Mouse (Mus musculus) liver, embryonic 13.5 days (tissue): ENCODE data around the gene Sec31a. TPM values are rescaled to one million over a fixed set of nuclear protein-coding genes. Genes with fewer than 3 reads are reported as not detected.
A peak's percentile ranks its signal among the peaks of the same experiment; 100 is the strongest.

ENCODE experiments used
- ATAC-seq: fragments of 200-750 bp; cut with Nextera tagmentation; 2 replicates; pipeline ENCODE4 v1.8.0; 2017; ENCODE audit warnings: low read depth, mild to moderate bottlenecking, moderate number of reproducible peaks, moderate library complexity
- DNase-seq: peaks from one replicate; pipeline ENCODE4 v3.0.0; 2022
- H3K27ac ChIP-seq: fragments of 300-500 bp; sonication (generic); 2 replicates; pipeline ENCODE4 v1.5.1; 2015; ENCODE audit warnings: moderate library complexity, mild to moderate bottlenecking, inconsistent platforms
- H3K27me3 ChIP-seq: fragments of 300-500 bp; sonication (generic); 2 replicates; pipeline ENCODE4 v1.6.1; 2015; ENCODE audit warnings: mild to moderate bottlenecking, inconsistent platforms
- H3K36me3 ChIP-seq: fragments of 300-500 bp; sonication (generic); 2 replicates; pipeline ENCODE4 v1.6.1; 2015; ENCODE audit warnings: mild to moderate bottlenecking, inconsistent platforms
- H3K4me1 ChIP-seq: fragments of 300-500 bp; sonication (generic); replicated peaks from 2 replicates; pipeline ENCODE4 v1.6.1; 2015; ENCODE audit warnings: inconsistent platforms
- H3K4me2 ChIP-seq: fragments of 300-500 bp; sonication (generic); 2 replicates; pipeline ENCODE4 v1.6.1; 2015; ENCODE audit warnings: inconsistent platforms, mild to moderate bottlenecking, moderate library complexity
- H3K4me3 ChIP-seq: fragments of 300-500 bp; sonication (generic); replicated peaks from 2 replicates; pipeline ENCODE4 v1.5.1; 2015; ENCODE audit warnings: mild to moderate bottlenecking, inconsistent platforms
- H3K9ac ChIP-seq: fragments of 300-500 bp; sonication (generic); 2 replicates; pipeline ENCODE4 v1.6.1; 2015; ENCODE audit warnings: mild to moderate bottlenecking, inconsistent platforms
- H3K9me3 ChIP-seq: fragments of 300-500 bp; sonication (generic); replicated peaks from 2 replicates; pipeline ENCODE4 v1.6.1; 2016; ENCODE audit warnings: inconsistent platforms
- whole genome bisulfite sequencing: fragments of 180-500 bp; shearing (Covaris S2); methylation state at CpG from one replicate; pipeline ENCODE4 v1.1.7; 2015; ENCODE audit not compliant: insufficient replicate concordance; 5-methylcytosine and 5-hydroxymethylcytosine counted together
- polyA plus RNA-seq: library from polyadenylated mRNA; unstranded; fragments of >200 nt; fragmentation: Nextera tagmentation; extraction: Ambion mirVana; gene quantifications from 2 replicates; pipeline ENCODE4 v1.2.1, GENCODE M21; 2015

Sec31a gene
- polyA plus RNA-seq, result 49.7 and 60.4 TPM in 2 replicates

- H3K36me3 ChIP-seq, result peaks cover 27% of the 10 kb centered on the region
- H3K27ac ChIP-seq, result peak within 1 kb of the TSS; percentile 92
- peak within 1 kb of the TSS; percentile 93 for H3K4me3 ChIP-seq
- no peaks in the 10 kb centered on the region for H3K27me3 ChIP-seq
- peak within 1 kb of the TSS; percentile 88 for H3K4me2 ChIP-seq
- peaks cover 58% of the 10 kb centered on the region for H3K4me1 ChIP-seq
- under 1% methylated on average over 80 of the region's 82 CpGs for WGBS
- DNase-seq, result peak; percentile 96
- ATAC-seq, result peak; percentile 97
- peak within 1 kb of the TSS; percentile 84 for H3K9ac ChIP-seq
- H3K9me3 ChIP-seq, result no peaks in the 10 kb centered on the region
Measured at GRCm38 (mm10) chr5:100415761-100416590, at the start of gene Sec31a. Gene Sec31a (minus strand): TSS chr5:100416234.

- Histone ChIP-seq H3K9me3 (no peaks in the 10 kb centered on the region), H3K27me3 (no peaks in the 10 kb centered on the region), H3K4me1 (peaks cover 22% of the 10 kb centered on the region), H3K4me2 (no peak overlapping the region), H3K9ac (no peak overlapping the region), H3K27ac (no peak overlapping the region), H3K4me3 (no peak overlapping the region), H3K36me3 (peaks cover 68% of the 10 kb centered on the region)
- ATAC-seq (peak; percentile 44), DNase-seq (no peak)
- WGBS, result 61% methylated on average over 2 of the region's 2 CpGs
Measured at GRCm38 (mm10) chr5:100462374-100462773, 46.3 kb upstream of the Sec31a start.

DNA sequence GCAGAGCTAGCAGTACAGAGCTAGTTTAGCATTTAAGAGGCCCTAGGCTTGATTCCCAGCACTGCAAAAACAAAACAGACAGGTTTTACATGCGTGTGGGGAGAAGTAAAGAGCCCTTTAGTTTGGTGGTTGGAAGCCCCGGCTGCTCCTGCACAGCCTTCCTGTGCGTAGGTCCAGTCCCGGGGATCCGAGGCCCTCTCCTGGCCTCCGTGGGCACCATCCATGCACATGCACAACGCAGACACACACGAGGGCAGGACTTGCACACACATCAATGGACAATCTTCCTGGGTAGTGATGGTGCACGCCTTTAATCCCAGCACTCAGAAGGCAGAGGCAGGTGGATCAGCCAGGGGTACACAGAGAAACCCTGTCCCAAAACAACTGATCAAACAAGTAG, 45.5 kb upstream of the Sec31a start:
- no peaks in the 10 kb centered on the region for H3K9me3 ChIP-seq
- no peak for ATAC-seq
- H3K4me1 ChIP-seq, result peaks cover 13% of the 10 kb centered on the region
- no peak overlapping the region for H3K9ac ChIP-seq
- H3K4me2 ChIP-seq, result no peak overlapping the region
- H3K36me3 ChIP-seq, result peaks cover 70% of the 10 kb centered on the region
- DNase-seq, result no peak
- H3K4me3 ChIP-seq, result no peak overlapping the region
- H3K27me3 ChIP-seq, result no peaks in the 10 kb centered on the region
- WGBS, result 90% methylated on average over 9 of the region's 9 CpGs
- H3K27ac ChIP-seq, result no peak overlapping the region

DNA sequence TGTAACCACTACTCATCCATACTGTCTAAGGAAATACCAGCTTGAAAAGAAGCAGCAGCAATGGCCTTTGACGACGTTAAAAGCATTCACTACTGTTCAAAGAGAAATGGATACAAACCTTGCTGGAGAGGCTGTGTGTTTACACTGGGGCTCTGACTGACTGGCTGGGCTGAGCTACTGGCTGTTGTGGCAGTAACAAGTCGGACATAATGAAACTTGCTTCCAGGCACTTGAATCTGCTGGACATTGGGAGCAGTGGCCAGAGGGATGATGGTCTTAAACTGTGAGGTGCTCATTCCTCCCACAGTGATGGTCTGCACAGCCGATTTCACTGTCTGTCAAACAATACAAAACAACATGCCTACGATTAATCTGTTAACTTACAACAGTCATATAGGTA, 43.4 kb upstream of the Sec31a start:
- no peak for ATAC-seq
- 90% methylated on average over 5 of the region's 5 CpGs for WGBS
- Histone ChIP-seq H3K4me2 (no peak overlapping the region), H3K4me1 (peaks cover 8% of the 10 kb centered on the region), H3K9me3 (no peaks in the 10 kb centered on the region), H3K9ac (no peak overlapping the region), H3K27me3 (no peaks in the 10 kb centered on the region), H3K4me3 (no peak overlapping the region), H3K27ac (no peak overlapping the region), H3K36me3 (peaks cover 76% of the 10 kb centered on the region)
- DNase-seq, result no peak

- no peaks in the 10 kb centered on the region for H3K4me1 ChIP-seq
Measured at GRCm38 (mm10) chr5:100451871-100452270, 35.8 kb upstream of the Sec31a start.

GRCm38 (mm10) chr5:100438796-100439195, 22.8 kb upstream of the Sec31a start:
- ATAC-seq (no peak), DNase-seq (no peak)
- no peak overlapping the region for H3K4me3 ChIP-seq
- H3K27ac ChIP-seq, result no peak overlapping the region
- H3K27me3 ChIP-seq, result no peaks in the 10 kb centered on the region
- no peak overlapping the region for H3K9ac ChIP-seq
- no peaks in the 10 kb centered on the region for H3K9me3 ChIP-seq
- no peaks in the 10 kb centered on the region; the same call in 1 of the 2 replicates for H3K4me1 ChIP-seq
- WGBS, result 97% methylated on average over 14 of the region's 14 CpGs
- no peak overlapping the region for H3K4me2 ChIP-seq
- H3K36me3 ChIP-seq, result peaks cover 52% of the 10 kb centered on the region

More at GRCm38 (mm10) chr5:100451871-100452270, 35.8 kb upstream of the Sec31a start:
- Histone ChIP-seq H3K27me3 (no peaks in the 10 kb centered on the region), H3K4me3 (no peak overlapping the region), H3K9ac (no peak overlapping the region), H3K4me2 (no peak overlapping the region), H3K9me3 (no peaks in the 10 kb centered on the region), H3K27ac (no peak overlapping the region), H3K36me3 (peaks cover 98% of the 10 kb centered on the region)
- 83% methylated on average over 2 of the region's 2 CpGs for WGBS
- DNase-seq, result no peak
- no peak for ATAC-seq

DNA sequence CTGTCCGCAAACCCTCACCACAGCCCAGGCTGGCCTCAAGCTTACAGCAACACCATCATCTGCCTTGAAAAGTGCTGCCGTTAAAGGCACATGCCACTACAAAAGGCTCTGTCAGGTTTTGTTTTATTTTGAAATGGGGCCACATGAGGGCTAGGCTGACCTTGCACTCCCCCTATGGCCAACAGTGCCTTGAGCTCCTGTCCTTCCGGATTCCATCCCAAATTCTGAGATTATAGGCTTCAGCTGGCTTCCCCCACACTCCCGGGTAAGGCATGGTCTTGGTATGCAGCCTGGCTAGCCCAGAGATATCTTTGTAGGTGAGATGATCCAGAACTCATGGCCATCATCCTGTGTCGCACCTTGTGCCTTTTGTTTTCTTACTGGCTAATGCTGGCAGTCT, 21.9 kb upstream of the Sec31a start:
- Histone ChIP-seq H3K4me1 (no peaks in the 10 kb centered on the region; the same call in 1 of the 2 replicates), H3K27me3 (no peaks in the 10 kb centered on the region), H3K27ac (no peak overlapping the region), H3K4me2 (no peak overlapping the region), H3K4me3 (no peak overlapping the region), H3K9ac (no peak overlapping the region), H3K9me3 (no peaks in the 10 kb centered on the region), H3K36me3 (peaks cover 46% of the 10 kb centered on the region)
- ATAC-seq (no peak), DNase-seq (no peak)
- 94% methylated on average over 5 of the region's 5 CpGs for WGBS

GRCm38 (mm10) chr5:100437086-100437485, 21.1 kb upstream of the Sec31a start:
- Histone ChIP-seq H3K4me1 (no peaks in the 10 kb centered on the region; the same call in 1 of the 2 replicates), H3K4me3 (no peak overlapping the region), H3K4me2 (no peak overlapping the region), H3K9ac (no peak overlapping the region), H3K9me3 (no peaks in the 10 kb centered on the region), H3K36me3 (peaks cover 44% of the 10 kb centered on the region), H3K27ac (no peak overlapping the region), H3K27me3 (no peaks in the 10 kb centered on the region)
- ATAC-seq, result no peak
- DNase-seq, result no peak
- 89% methylated on average over 4 of the region's 4 CpGs for WGBS

DNA sequence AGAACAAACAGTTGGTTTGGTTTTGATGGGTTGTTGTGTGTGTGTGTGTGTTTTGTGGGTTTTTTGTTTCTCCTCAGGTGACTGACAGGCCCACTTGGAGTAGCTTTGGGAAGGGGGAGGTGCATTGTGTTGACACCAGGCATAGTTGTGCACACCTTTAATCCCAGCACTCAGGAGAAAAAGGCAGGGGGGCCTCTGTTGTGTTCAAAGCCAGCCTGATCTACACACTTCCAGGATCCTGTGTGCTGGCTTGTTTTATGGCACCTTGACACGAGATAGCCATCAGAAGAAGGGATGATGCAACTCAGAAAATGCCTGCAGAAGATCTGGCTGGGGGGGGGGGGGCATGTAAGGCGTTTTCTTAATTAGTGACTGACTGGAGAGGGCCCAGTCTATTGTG, 14.9 kb upstream of the Sec31a start:
- Histone ChIP-seq H3K36me3 (peaks cover 27% of the 10 kb centered on the region), H3K27ac (peak overlapping the region; percentile 74; the same call in 1 of the 2 replicates), H3K4me3 (peak overlapping the region; percentile 69), H3K4me2 (peak overlapping the region; percentile 94), H3K27me3 (no peaks in the 10 kb centered on the region), H3K9me3 (no peaks in the 10 kb centered on the region), H3K4me1 (peaks cover 50% of the 10 kb centered on the region), H3K9ac (peak overlapping the region; percentile 78)
- DNase-seq (no peak), ATAC-seq (no peak)
- 35% methylated on average over 2 of the region's 2 CpGs for WGBS

DNA sequence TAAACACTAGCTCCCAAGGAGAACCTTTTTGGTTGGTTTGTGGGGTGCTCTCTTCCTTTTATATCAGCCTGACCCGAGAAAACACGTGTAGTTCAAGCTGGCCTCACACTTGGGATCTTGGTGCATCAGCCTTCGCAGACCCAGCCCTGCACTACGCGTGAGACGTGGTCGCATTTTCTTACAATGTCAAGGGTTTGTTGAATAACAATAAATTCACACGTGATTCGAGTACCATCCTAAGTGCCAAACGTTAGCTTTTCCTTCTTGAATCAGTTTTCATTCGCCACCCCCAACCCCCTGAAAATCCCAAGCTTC, 14.0 kb upstream of the Sec31a start:
- peak overlapping the region; percentile 94 for H3K4me2 ChIP-seq
- peaks cover 59% of the 10 kb centered on the region for H3K4me1 ChIP-seq
- DNase-seq (no peak), ATAC-seq (peak; percentile 1; the same call in 1 of the 2 replicates)
- H3K4me3 ChIP-seq, result peak overlapping the region; percentile 69
- no peaks in the 10 kb centered on the region for H3K9me3 ChIP-seq
- H3K27ac ChIP-seq, result peak overlapping the region; percentile 74
- H3K27me3 ChIP-seq, result no peaks in the 10 kb centered on the region
- WGBS, result 4% methylated on average over 11 of the region's 11 CpGs
- H3K9ac ChIP-seq, result peak overlapping the region; percentile 78
- H3K36me3 ChIP-seq, result peaks cover 32% of the 10 kb centered on the region

DNA sequence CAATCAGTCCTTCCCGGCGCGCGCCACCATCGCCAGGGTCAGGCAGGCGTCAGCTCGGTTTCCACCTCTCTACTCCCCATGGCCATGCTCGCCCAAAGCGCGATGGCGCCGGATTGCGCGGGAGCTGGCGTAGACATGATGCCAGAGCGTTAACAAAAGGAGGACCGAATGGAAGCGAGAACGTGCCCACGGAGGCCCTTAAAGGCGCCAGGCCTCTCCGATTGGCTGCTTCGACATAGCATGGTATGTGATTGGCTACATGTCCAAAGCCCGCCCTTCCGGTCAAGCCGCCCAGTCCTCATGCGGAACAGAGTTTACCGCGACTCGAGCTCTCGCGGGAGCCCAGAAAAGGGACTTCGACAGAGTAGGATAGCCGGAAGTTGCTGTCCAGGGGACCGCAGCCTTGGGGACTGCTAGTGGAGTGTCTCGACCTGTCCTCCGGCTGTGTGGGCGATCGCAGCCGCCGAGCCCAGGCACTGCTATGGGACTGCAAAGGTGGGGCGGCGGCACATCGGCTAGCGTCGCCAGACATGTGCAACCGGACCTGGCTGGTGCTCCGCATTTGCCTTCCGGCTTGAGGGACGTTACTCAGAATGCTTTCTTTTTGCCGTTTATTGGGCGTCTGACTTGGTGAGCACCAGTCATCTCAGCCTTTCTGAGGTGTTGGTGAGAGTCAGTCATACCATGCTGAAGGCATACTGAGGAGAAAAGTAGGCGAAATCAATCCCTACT, 13.5 kb upstream of the Sec31a start:
- DNase-seq (peak; percentile 94), ATAC-seq (peak; percentile 99)
- H3K36me3 ChIP-seq, result peaks cover 37% of the 10 kb centered on the region
- peak overlapping the region; percentile 69 for H3K4me3 ChIP-seq
- H3K4me2 ChIP-seq, result peak overlapping the region; percentile 94
- under 1% methylated on average over 53 of the region's 53 CpGs for whole genome bisulfite sequencing
- peak overlapping the region; percentile 84 for H3K27ac ChIP-seq
- H3K9me3 ChIP-seq, result no peaks in the 10 kb centered on the region
- peak overlapping the region; percentile 80 for H3K9ac ChIP-seq
- no peaks in the 10 kb centered on the region for H3K27me3 ChIP-seq
- H3K4me1 ChIP-seq, result peaks cover 64% of the 10 kb centered on the region
